Mouse (Mus musculus): ENCODE measurements around the gene Arpc5l. TPM values are rescaled to one million over a fixed set of nuclear protein-coding genes. Genes with fewer than 3 reads are reported as not detected.

Gene Arpc5l
- total and polyA plus RNA-seq, 3 experiments, result 38.8 to 102 (median 85.1) TPM

GRCm38 (mm10) chr2:39064687-39065399, 59.7 kb downstream of the Arpc5l start:
- no peak for DNase-seq
- WGBS, result 2% methylated on average over 25 of the region's 25 CpGs
- Histone ChIP-seq H3K36me3 (ENCODE audit: control insufficient read depth, insufficient read depth, low read length) (peaks cover 6% of the 10 kb centered on the region; the same call in 1 of the 2 replicates), H3K79me2 (replicated peaks; ENCODE audit: control insufficient read depth, insufficient read depth, low read length) (no peaks in the 10 kb centered on the region), H3K4me3 (peak overlapping the region; percentile 90), H3K27ac (peak overlapping the region; percentile 94), H3K27me3 (ENCODE audit: control insufficient read depth, insufficient read depth, low read length) (no peaks in the 10 kb centered on the region), H3K4me1 (ENCODE audit: control insufficient read depth, insufficient read depth, low read length) (no peaks in the 10 kb centered on the region), H3K9ac (ENCODE audit: low read depth, low read length) (peak overlapping the region; percentile 94)
- TF ChIP-seq POLR2A (IDR thresholded peaks at IDR 0.05; ENCODE audit: insufficient read depth, low read depth, low read length) (no peak), EP300 (IDR thresholded peaks at IDR 0.05; ENCODE audit: insufficient read depth, low read depth, low read length) (no peak), CTCF (IDR thresholded peaks at IDR 0.05) (no peak)
- intact Hi-C loops (cut with DNase I), result loop anchor here (2.0 to 5.0 kb wide), 2 partner anchors 58 to 126 kb away; partner anchors contain the start of genes Arpc5l, Rpl35 and Scai

Other genes starting within 250 kb of the Arpc5l start
- gene Nr6a1, start 77.7 kb upstream of the Arpc5l start, total RNA-seq (2021), result 1 to 10 TPM; 1.2 to 1.4 TPM
- gene Nr6a1, start 77.7 kb upstream of the Arpc5l start, polyA plus RNA-seq (2012; rRNA removed), result 1.3 and 2.0 TPM in 2 replicates
- 1 to 10 TPM; 3.0 to 3.8 TPM for gene Olfml2a, start 73.4 kb upstream of the Arpc5l start, total RNA-seq (2021)
- 2.9 and 6.6 TPM in 2 replicates for gene Olfml2a, start 73.4 kb upstream of the Arpc5l start, polyA plus RNA-seq (2012; rRNA removed)
- gene Wdr38, start 7.9 kb upstream of the Arpc5l start, total RNA-seq (2021), result under 1 TPM in 1 of 2 experiments, not detected in 1; 0.20 TPM
- gene Wdr38, start 7.9 kb upstream of the Arpc5l start, polyA plus RNA-seq (2012; rRNA removed), result 0.47 and 0.59 TPM in 2 replicates
- gene Rpl35, start 276 bp downstream of the Arpc5l start, total RNA-seq (2021), result 100 to 1,000 TPM; 307 to 341 TPM
- gene Rpl35, start 276 bp downstream of the Arpc5l start, polyA plus RNA-seq (2012; rRNA removed), result 90.7 and 108 TPM in 2 replicates
- gene Golga1, start 60.2 kb downstream of the Arpc5l start, total RNA-seq (2021), result 10 to 100 TPM; 13.4 to 14.0 TPM
- gene Golga1, start 60.2 kb downstream of the Arpc5l start, polyA plus RNA-seq (2012; rRNA removed), result 7.6 and 18.3 TPM in 2 replicates
- 1 to 10 TPM; 2.9 to 4.1 TPM for gene Scai, start 185.4 kb downstream of the Arpc5l start, total RNA-seq (2021)
- 1.4 and 2.4 TPM in 2 replicates for gene Scai, start 185.4 kb downstream of the Arpc5l start, polyA plus RNA-seq (2012; rRNA removed)
- 10 to 100 TPM; 50.0 to 61.0 TPM for gene Ppp6c, start 221.1 kb downstream of the Arpc5l start, total RNA-seq (2021)
- 21.3 and 40.6 TPM in 2 replicates for gene Ppp6c, start 221.1 kb downstream of the Arpc5l start, polyA plus RNA-seq (2012; rRNA removed)